Mouse (Mus musculus): Measurements from ENCODE around the gene B3gnt9. TPM values are rescaled to one million over a fixed set of nuclear protein-coding genes. Genes with fewer than 3 reads are reported as not detected.
"Not testable (repeated sequence)": the region's sequence is repeated elsewhere in the genome, so short reads cannot be mapped to it uniquely, and the experiment has no call there.

B3gnt9 gene
- polyA plus RNA-seq, 1 experiment from 2014 or later, result 13.5 TPM

DNA sequence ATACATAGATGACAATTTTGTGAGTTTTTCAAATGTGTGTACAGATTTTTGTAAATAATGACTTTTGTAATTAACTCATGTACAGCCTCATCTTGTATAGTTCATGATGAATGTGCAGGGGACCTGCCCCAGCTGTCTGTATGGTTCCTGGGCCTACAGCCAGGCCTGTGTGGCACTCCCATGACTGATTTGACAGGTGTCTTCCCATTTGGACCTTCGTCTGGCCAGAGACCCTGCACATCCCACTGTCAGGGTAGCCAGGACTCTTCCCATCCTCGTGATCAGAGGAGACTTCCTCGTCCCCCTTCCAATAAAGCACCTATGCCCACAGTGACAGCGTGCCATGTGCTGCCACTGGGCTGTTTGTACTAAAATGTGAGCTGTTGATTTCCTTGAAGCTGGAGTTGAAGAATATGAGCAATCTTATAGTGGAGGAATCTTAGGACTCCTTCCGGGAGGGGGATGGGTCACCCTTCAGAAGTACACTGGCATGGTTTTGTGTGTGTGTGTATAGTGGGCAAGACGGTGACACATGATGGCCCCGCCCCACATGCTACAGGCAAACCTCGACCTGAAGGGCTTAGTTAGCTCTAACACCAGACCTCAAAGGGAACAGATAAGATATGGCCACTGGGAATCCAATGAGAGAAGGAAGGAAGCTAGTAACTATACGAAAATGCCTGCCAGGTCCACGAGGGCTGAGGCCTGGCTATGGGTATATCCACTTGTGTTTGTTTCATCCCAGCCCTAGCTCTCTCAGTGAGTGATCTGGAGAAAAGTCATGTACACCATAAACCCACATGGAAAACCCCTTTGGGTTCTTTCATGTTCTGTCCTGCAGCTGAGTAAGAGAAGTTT is 2.0 kb downstream of the B3gnt9 start:
- Histone ChIP-seq H3K9me3 (replicated peaks) (no peaks in the 10 kb centered on the region), H3K27ac (no peak overlapping the region), H3K36me3 (peaks cover 52% of the 10 kb centered on the region), H3K4me3 (replicated peaks) (peak overlapping the region; percentile 71; the same call in 1 of the 2 replicates), H3K9ac (no peak overlapping the region), H3K27me3 (peaks cover 29% of the 10 kb centered on the region), H3K4me2 (no peak overlapping the region), H3K4me1 (peaks cover 23% of the 10 kb centered on the region)
- WGBS, result 90% methylated on average over 10 of the region's 10 CpGs
- ATAC-seq (replicated peaks; ENCODE audit: low FRiP score), result no peak

DNA sequence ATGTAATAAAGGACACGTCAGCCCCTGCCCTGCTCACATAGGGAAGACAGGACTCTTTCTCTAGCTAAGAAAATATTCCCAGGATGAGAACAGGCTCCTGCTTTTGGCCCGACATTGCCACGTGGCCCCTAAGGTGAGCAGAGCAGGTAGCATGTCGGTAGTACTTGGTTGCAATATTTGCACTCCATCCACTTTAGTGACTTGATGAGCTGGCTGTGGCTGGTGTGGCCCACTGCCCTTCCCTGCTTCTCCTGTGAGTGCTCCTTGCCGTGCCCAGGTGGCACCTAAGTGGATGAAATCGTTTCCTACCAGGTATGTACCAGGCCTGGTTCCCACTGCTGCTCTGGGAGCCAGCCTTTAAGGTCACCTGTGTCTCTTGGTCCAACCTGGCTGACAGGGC is 3.0 kb downstream of the B3gnt9 start:
- WGBS, result 94% methylated on average over 6 of the region's 6 CpGs
- Histone ChIP-seq H3K27ac (no peak overlapping the region), H3K27me3 (peaks cover 22% of the 10 kb centered on the region), H3K4me3 (replicated peaks) (no peak overlapping the region), H3K4me2 (no peak overlapping the region), H3K36me3 (peaks cover 61% of the 10 kb centered on the region), H3K4me1 (peaks cover 23% of the 10 kb centered on the region), H3K9ac (no peak overlapping the region), H3K9me3 (replicated peaks) (no peaks in the 10 kb centered on the region)
- ATAC-seq (replicated peaks; ENCODE audit: low FRiP score), result no peak

DNA sequence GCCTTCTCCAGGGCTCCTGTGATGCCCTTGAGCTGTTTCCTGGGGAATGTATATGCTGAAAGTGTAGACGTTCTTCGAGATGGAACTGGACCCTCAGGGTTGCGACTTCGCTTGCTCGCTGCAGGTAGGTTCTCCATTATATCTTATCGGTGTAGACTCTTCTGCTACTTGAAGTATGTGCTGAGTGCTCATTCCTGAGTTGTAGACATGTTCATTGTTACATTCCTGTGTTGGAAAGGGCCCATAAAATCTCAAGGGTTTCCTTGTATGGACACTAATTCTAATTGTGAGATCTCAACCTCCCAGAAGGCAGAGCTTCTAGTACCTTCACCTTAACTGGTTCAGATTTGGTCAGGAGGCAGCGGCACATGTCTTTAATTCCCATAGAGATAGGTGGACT is 13.9 kb downstream of the B3gnt9 start:
- no peak for ATAC-seq (replicated peaks; ENCODE audit: low FRiP score)
- no peak overlapping the region for H3K9ac ChIP-seq
- H3K36me3 ChIP-seq, result peaks cover 63% of the 10 kb centered on the region
- no peaks in the 10 kb centered on the region for H3K27me3 ChIP-seq
- H3K9me3 ChIP-seq (replicated peaks), result no peaks in the 10 kb centered on the region
- no peak overlapping the region for H3K27ac ChIP-seq
- 95% methylated on average over 7 of the region's 7 CpGs for WGBS
- no peak overlapping the region for H3K4me2 ChIP-seq
- H3K4me1 ChIP-seq, result no peaks in the 10 kb centered on the region
- H3K4me3 ChIP-seq (replicated peaks), result no peak overlapping the region

DNA sequence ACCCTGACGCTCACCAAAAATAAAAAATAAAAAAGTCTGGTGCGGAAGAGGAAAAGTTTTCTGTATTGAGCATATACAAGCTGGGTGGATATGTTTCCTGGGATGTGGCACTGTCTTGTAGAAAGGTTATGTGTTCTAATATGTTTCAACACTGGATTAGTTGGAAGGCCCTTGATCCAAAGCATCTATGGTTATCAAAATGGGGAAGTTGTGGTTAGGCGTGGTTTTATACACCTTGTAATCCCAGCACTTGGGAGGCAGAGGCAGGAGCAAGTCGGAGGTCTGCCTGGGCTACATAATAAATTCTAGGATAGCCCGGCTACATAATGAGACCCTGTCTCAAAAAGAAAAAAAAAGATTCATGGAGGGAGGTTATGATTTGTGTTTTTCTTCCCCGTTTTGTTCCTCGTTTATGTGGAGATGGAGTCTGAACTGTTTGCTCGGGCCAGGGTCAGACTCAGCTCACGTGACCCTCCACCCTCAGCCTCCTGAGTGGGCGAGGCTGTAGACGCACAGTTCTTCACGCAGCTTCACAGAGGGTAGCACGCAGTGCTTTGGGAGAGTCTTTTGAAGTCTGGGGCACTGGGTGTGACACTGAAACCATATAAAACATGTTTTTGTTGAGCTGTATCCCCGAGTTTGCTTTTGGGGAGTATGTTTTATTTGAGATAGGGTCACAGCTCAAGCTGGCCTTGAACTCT is 17.4 kb downstream of the B3gnt9 start:
- Histone ChIP-seq H3K4me1 (no peaks in the 10 kb centered on the region), H3K27ac (no peak overlapping the region), H3K9ac (no peak overlapping the region), H3K27me3 (no peaks in the 10 kb centered on the region), H3K9me3 (replicated peaks) (no peaks in the 10 kb centered on the region), H3K36me3 (peaks cover 76% of the 10 kb centered on the region), H3K4me3 (replicated peaks) (no peak overlapping the region), H3K4me2 (no peak overlapping the region)
- no peak for ATAC-seq (replicated peaks; ENCODE audit: low FRiP score)
- 83% methylated on average over 14 of the region's 14 CpGs for WGBS

DNA sequence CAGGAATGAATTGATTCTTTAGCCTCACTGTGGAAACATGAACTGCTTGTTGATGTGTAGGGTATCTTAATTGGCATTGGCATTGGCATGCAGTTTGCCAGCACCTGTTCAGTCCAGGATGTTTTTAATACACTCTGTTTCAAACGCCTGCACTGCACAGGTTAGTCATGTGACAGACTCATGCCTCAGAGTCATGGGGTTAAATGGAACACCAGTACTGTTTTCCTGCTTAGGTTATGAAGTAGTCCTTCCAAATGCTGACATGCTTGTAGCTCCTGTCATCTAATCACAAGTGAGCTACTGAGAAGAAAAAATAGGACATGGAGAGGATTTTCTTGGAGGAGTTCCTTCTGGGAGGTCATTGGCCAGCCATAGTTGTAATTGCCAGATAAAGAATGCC is 19.7 kb downstream of the B3gnt9 start:
- no peak overlapping the region for H3K4me2 ChIP-seq
- H3K36me3 ChIP-seq, result peaks cover 58% of the 10 kb centered on the region
- H3K4me3 ChIP-seq (replicated peaks), result no peak overlapping the region
- H3K27ac ChIP-seq, result no peak overlapping the region
- H3K27me3 ChIP-seq, result no peaks in the 10 kb centered on the region
- no peak for ATAC-seq (replicated peaks; ENCODE audit: low FRiP score)
- WGBS, result 82% methylated on average over 1 of the region's 1 CpGs
- no peaks in the 10 kb centered on the region for H3K4me1 ChIP-seq
- no peaks in the 10 kb centered on the region for H3K9me3 ChIP-seq (replicated peaks)
- no peak overlapping the region for H3K9ac ChIP-seq

DNA sequence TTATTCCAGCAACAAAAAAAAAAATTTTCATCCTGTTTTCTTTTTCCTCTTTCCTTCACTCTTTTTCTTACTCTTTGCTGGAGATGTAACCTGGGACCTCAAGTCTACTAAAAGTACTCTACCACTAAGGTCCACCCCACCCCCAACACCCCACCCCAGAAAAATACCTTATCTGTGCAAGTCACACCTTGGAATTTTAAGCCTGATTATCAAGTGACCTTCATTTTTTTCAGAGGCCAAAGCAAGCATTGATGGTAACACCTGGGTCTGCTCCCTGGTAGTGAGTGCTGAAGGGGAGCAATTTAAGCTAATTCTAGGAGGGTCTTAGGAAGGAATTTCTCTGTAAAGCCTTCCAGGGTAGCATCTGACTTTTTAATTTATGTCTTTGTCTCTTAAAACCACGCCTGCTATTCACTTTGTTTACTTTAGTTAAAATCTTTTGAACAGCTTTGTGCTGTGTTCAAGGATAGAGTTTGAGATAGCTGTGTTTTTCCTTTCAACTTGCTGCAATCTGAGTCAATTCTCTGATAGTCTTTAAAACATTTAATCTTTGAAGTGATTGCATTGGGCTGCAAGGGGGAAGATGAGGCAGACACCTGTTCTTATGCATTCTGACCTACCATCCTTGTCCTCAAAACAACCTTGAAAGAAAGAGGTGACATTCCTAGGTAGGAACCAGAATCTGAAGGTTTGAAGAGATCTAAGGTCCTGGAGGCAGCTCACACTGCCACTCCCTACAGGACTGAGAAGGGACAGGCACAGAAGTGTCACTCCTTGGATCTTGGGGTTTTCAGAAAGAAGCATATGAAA is 21.6 kb downstream of the B3gnt9 start:
- ATAC-seq (replicated peaks; ENCODE audit: low FRiP score), result no peak
- Histone ChIP-seq H3K9me3 (replicated peaks) (no peaks in the 10 kb centered on the region), H3K4me3 (replicated peaks) (no peak overlapping the region), H3K36me3 (peaks cover 39% of the 10 kb centered on the region), H3K27me3 (no peaks in the 10 kb centered on the region), H3K27ac (no peak overlapping the region), H3K4me1 (no peaks in the 10 kb centered on the region), H3K4me2 (no peak overlapping the region), H3K9ac (no peak overlapping the region)
- 57% methylated on average over 1 of the region's 1 CpGs for WGBS

DNA sequence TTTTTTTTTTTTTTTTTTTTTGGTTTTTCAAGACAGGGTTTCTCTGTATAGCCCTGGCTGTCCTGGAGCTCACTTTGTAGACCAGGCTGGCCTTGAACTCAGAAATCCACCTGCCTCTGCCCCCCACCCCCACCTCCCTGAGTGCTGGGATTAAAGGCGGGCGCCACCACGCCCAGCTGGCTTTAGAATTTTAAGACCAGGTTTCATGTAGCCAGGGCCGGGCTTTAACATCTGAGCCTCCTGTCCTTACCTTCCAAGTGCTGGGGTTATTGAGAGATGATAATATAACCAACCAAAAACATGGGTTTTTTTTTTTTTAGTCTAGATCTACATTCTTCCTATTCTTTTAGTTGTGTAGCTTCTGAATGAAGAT is 22.6 kb downstream of the B3gnt9 start:
- 90% methylated on average over 4 of the region's 4 CpGs for WGBS
- H3K4me2 ChIP-seq; H3K27ac ChIP-seq; H3K4me3 ChIP-seq (replicated peaks); H3K9ac ChIP-seq; H3K4me1 ChIP-seq; H3K27me3 ChIP-seq; H3K9me3 ChIP-seq (replicated peaks); ATAC-seq (replicated peaks; ENCODE audit: low FRiP score): not testable (repeated sequence)
- peaks cover 33% of the 10 kb centered on the region for H3K36me3 ChIP-seq

DNA sequence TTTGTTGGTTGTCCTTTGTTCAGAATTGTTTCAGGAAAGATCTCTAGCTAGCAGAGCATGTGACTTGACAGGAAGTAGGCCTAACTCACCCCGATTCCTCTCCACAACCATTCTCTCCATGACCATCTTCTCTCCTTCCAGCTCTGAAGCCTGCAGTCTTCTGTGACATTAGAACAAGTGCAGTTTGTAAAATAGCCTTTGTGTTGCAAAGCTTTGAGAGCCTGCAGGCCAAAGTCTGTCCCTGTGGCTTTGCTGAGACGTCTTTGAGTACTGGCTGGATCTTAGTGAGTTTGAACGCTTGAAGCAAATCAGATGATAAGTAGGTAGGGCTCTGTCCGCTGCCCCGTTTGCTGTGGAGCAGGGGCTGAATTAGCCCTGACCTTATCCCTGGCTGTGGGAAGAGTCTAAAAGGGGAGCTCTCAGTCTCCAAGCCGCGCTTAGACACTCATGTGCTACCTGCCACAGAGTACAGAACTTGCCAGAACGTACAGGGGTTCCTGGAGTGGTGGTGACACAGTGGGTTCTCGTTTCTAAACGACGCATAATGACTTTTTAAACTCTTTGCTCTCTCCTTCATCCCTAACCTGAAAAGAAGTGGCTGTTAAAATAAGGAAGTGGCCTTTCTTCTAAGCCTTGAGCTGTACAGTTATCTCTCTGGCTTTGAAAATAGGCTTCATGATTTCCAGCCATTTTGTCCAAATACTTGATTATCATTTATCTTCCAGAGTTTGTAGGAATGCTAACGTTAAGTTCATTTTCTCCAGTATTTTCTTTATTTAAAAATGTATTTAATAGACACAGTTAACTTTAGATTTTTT is 23.2 kb downstream of the B3gnt9 start:
- no peak overlapping the region for H3K9ac ChIP-seq
- H3K4me3 ChIP-seq (replicated peaks), result no peak overlapping the region
- H3K27ac ChIP-seq, result no peak overlapping the region
- no peak overlapping the region for H3K4me2 ChIP-seq
- H3K27me3 ChIP-seq, result no peaks in the 10 kb centered on the region
- 85% methylated on average over 12 of the region's 12 CpGs for WGBS
- H3K36me3 ChIP-seq, result peaks cover 32% of the 10 kb centered on the region
- H3K4me1 ChIP-seq, result no peaks in the 10 kb centered on the region
- ATAC-seq (replicated peaks; ENCODE audit: low FRiP score), result no peak
- no peaks in the 10 kb centered on the region for H3K9me3 ChIP-seq (replicated peaks)

DNA sequence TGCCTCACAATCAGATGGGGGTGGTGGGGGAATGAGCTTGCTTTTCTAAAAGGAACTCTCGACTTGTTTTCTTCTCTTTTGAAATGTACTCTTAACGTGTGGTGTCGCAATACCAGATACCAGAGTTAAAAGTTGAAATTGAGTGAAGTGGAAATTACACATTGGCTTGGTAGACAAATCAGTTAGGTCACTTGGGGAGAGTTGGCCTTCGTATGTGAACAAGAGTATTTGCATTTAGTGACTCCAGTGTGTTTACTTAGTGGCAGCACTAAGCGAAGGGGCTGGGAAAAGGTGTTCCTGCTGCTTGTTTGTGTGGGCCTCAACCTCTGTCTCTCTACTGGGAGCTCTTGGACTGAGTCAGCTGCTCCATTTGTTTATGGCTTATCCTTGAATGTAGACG is 29.0 kb downstream of the B3gnt9 start:
- peak overlapping the region; percentile 79 for H3K4me2 ChIP-seq
- no peaks in the 10 kb centered on the region for H3K27me3 ChIP-seq
- peak overlapping the region; percentile 89 for H3K9ac ChIP-seq
- 17% methylated on average over 6 of the region's 6 CpGs for whole genome bisulfite sequencing
- H3K4me3 ChIP-seq (replicated peaks), result peak overlapping the region; percentile 83
- no peaks in the 10 kb centered on the region for H3K36me3 ChIP-seq
- H3K27ac ChIP-seq, result no peak overlapping the region
- peaks cover 16% of the 10 kb centered on the region for H3K4me1 ChIP-seq
- H3K9me3 ChIP-seq (replicated peaks), result no peaks in the 10 kb centered on the region
- ATAC-seq (replicated peaks; ENCODE audit: low FRiP score), result no peak

DNA sequence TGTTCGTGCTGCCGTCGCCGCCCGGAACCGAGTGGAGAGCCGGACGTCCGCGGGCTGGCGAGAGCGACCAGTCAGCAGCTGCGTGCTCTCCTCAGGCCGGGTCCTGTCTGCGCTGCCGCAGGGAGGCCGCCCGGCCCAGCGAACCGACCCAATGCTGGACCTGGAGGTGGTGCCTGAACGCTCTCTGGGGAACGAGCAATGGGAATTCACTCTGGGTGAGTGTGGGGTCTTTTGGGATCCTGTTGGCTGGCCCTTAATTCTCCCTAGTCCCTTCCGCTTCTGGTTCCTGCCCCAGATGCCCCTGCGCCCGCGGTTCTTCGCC is 29.7 kb downstream of the B3gnt9 start:
- Histone ChIP-seq H3K4me3 (replicated peaks) (peak overlapping the region; percentile 83), H3K4me2 (peak overlapping the region; percentile 79), H3K36me3 (no peaks in the 10 kb centered on the region), H3K27me3 (no peaks in the 10 kb centered on the region), H3K9me3 (replicated peaks) (no peaks in the 10 kb centered on the region), H3K9ac (peak overlapping the region; percentile 89), H3K4me1 (peaks cover 16% of the 10 kb centered on the region), H3K27ac (peak overlapping the region; percentile 87)
- no peak; the same call in 1 of the 2 replicates for ATAC-seq (replicated peaks; ENCODE audit: low FRiP score)
- 0% methylated on average over 27 of the region's 27 CpGs for WGBS

DNA sequence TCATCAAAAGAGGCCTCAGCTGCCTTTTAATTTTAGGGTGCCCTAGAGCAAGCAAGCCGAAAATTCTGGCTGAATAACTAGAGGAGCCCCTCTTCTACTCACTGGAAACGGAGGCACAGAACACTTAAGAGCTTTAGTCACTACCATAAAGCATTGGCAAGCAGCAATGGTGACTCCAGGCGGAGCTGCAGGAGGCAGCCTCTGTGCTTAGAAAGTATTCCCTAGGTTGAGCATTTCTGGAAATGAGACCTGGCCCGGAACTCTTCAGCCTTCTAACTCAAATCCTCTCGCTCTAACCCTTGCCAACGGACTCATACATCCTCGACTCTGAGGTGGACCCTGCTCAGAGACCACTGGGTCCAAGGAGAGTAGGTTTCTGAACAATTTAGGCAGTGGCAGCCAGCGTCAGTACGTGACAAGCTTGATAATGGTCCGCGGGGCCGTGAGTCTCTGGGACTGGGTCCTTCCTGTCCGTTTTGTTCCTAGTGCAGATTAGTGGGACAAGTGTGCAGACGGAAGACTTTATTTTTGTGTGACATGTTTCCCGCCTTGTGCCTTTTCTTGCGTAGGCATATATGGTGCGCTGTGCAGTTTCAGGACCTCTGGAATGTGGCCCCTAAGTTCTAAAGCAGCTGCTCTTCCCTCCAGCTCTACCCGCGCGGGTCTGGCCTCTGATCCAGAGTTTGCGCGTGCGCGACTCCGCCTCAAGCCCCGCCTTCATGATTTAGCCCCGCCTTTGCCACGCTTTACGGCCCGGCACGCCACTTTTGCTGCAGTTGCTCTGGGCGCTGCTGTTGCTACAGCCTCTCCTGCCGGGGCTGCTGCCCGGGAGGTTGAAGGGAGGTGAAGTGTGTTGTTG is 30.3 kb downstream of the B3gnt9 start, which contains the start of gene D230025D16Rik:
Gene D230025D16Rik, plus strand, starts transcription at position 733 of the 859 bp plus-strand sequence.
- Histone ChIP-seq H3K9me3 (replicated peaks) (no peaks in the 10 kb centered on the region), H3K4me3 (replicated peaks) (peak within 1 kb of the TSS; percentile 83), H3K4me2 (peak within 1 kb of the TSS; percentile 79), H3K4me1 (peaks cover 16% of the 10 kb centered on the region), H3K27ac (peak within 1 kb of the TSS; percentile 90), H3K9ac (peak within 1 kb of the TSS; percentile 89), H3K36me3 (no peaks in the 10 kb centered on the region), H3K27me3 (no peaks in the 10 kb centered on the region)
- WGBS, result 2% methylated on average over 34 of the region's 34 CpGs
- ATAC-seq (replicated peaks; ENCODE audit: low FRiP score), result peak; percentile 96
